Mouse (Mus musculus): ENCODE results near the gene Gpn2. TPM values are rescaled to one million over a fixed set of nuclear protein-coding genes. Genes with fewer than 3 reads are reported as not detected.

Gpn2 gene
- polyA plus RNA-seq, 1 experiment from 2014 or later, result 24.9 TPM

- ATAC-seq (ENCODE audit: insufficient number of reproducible peaks, low FRiP score, low TSS enrichment, low read depth), result no peak
- no peak overlapping the region for H3K4me2 ChIP-seq (replicated peaks)
These were observed 22.5 kb upstream of the Gpn2 start for GRCm38 (mm10) chr4:133561622-133562021.

GRCm38 (mm10) chr4:133563123-133563571 is 21.0 kb upstream of the Gpn2 start:
- Histone ChIP-seq H3K4me3 (replicated peaks) (no peak overlapping the region), H3K4me1 (no peaks in the 10 kb centered on the region), H3K27ac (replicated peaks) (no peak overlapping the region), H3K9ac (no peak overlapping the region), H3K4me2 (replicated peaks) (no peak overlapping the region), H3K27me3 (no peaks in the 10 kb centered on the region), H3K9me3 (replicated peaks) (no peaks in the 10 kb centered on the region), H3K36me3 (no peaks in the 10 kb centered on the region)
- WGBS, result 67% methylated on average over 11 of the region's 11 CpGs
- no peak for ATAC-seq (ENCODE audit: insufficient number of reproducible peaks, low FRiP score, low TSS enrichment, low read depth)

More at GRCm38 (mm10) chr4:133561622-133562021, 22.5 kb upstream of the Gpn2 start:
- Histone ChIP-seq H3K9me3 (replicated peaks) (no peaks in the 10 kb centered on the region), H3K27me3 (no peaks in the 10 kb centered on the region; the same call in 1 of the 2 replicates), H3K4me1 (no peaks in the 10 kb centered on the region), H3K36me3 (no peaks in the 10 kb centered on the region), H3K27ac (replicated peaks) (no peak overlapping the region), H3K4me3 (replicated peaks) (no peak overlapping the region), H3K9ac (no peak overlapping the region)
- WGBS, result 70% methylated on average over 4 of the region's 4 CpGs

GRCm38 (mm10) chr4:133567251-133567650 is 16.9 kb upstream of the Gpn2 start:
- Histone ChIP-seq H3K4me3 (replicated peaks) (no peak overlapping the region), H3K36me3 (no peaks in the 10 kb centered on the region), H3K4me2 (replicated peaks) (no peak overlapping the region), H3K9me3 (replicated peaks) (no peaks in the 10 kb centered on the region), H3K27ac (replicated peaks) (no peak overlapping the region), H3K27me3 (no peaks in the 10 kb centered on the region), H3K9ac (no peak overlapping the region), H3K4me1 (no peaks in the 10 kb centered on the region)
- 26% methylated on average over 8 of the region's 8 CpGs for WGBS
- no peak for ATAC-seq (ENCODE audit: insufficient number of reproducible peaks, low FRiP score, low TSS enrichment, low read depth)

- Histone ChIP-seq H3K27me3 (no peaks in the 10 kb centered on the region), H3K27ac (replicated peaks) (no peak overlapping the region), H3K36me3 (no peaks in the 10 kb centered on the region), H3K9ac (no peak overlapping the region), H3K9me3 (replicated peaks) (no peaks in the 10 kb centered on the region), H3K4me2 (replicated peaks) (no peak overlapping the region), H3K4me1 (0 out of 2 replicates have a peak, but pooled peaks cover 5% of the 10 kb centered on the region), H3K4me3 (replicated peaks) (no peak overlapping the region)
- WGBS, result 79% methylated on average over 10 of the region's 10 CpGs
- ATAC-seq (ENCODE audit: insufficient number of reproducible peaks, low FRiP score, low TSS enrichment, low read depth), result no peak
These were observed 14.7 kb upstream of the Gpn2 start for GRCm38 (mm10) chr4:133569291-133570065.

- no peak overlapping the region for H3K27ac ChIP-seq (replicated peaks)
- H3K27me3 ChIP-seq, result no peaks in the 10 kb centered on the region
- 54% methylated on average over 10 of the region's 10 CpGs for WGBS
- no peaks in the 10 kb centered on the region for H3K9me3 ChIP-seq (replicated peaks)
- H3K36me3 ChIP-seq, result no peaks in the 10 kb centered on the region
- no peak overlapping the region for H3K9ac ChIP-seq
- no peak for ATAC-seq (ENCODE audit: insufficient number of reproducible peaks, low FRiP score, low TSS enrichment, low read depth)
- peaks cover 6% of the 10 kb centered on the region; the same call in 1 of the 2 replicates for H3K4me1 ChIP-seq
- H3K4me3 ChIP-seq (replicated peaks), result no peak overlapping the region
- H3K4me2 ChIP-seq (replicated peaks), result no peak overlapping the region
These were observed 14.1 kb upstream of the Gpn2 start for GRCm38 (mm10) chr4:133570066-133570466.

- Histone ChIP-seq H3K4me2 (replicated peaks) (peak within 1 kb of the TSS; percentile 85), H3K36me3 (peaks cover 12% of the 10 kb centered on the region), H3K9me3 (replicated peaks) (no peaks in the 10 kb centered on the region), H3K27me3 (no peaks in the 10 kb centered on the region), H3K27ac (replicated peaks) (peak within 1 kb of the TSS; percentile 88), H3K9ac (peak within 1 kb of the TSS; percentile 75), H3K4me3 (replicated peaks) (peak within 1 kb of the TSS; percentile 81), H3K4me1 (peaks cover 13% of the 10 kb centered on the region)
- 5% methylated on average over 44 of the region's 44 CpGs for WGBS
- ATAC-seq (ENCODE audit: insufficient number of reproducible peaks, low FRiP score, low TSS enrichment, low read depth), result peak; percentile 92
These were observed 9.9 kb upstream of the Gpn2 start, which contains the start of gene Gpatch3 for GRCm38 (mm10) chr4:133574070-133574842. Gene Gpatch3 (plus strand): TSS chr4:133574745.

- H3K27me3 ChIP-seq, result no peaks in the 10 kb centered on the region
- H3K4me3 ChIP-seq (replicated peaks), result peak overlapping the region; percentile 81
- peak overlapping the region; percentile 88; the same call in 1 of the 2 replicates for H3K27ac ChIP-seq (replicated peaks)
- H3K9me3 ChIP-seq (replicated peaks), result no peaks in the 10 kb centered on the region
- peak; percentile 49 for ATAC-seq (ENCODE audit: insufficient number of reproducible peaks, low FRiP score, low TSS enrichment, low read depth)
- under 1% methylated on average over 41 of the region's 41 CpGs for WGBS
- H3K36me3 ChIP-seq, result peaks cover 18% of the 10 kb centered on the region
- H3K4me2 ChIP-seq (replicated peaks), result peak overlapping the region; percentile 85
- H3K9ac ChIP-seq, result peak overlapping the region; percentile 75
- peaks cover 13% of the 10 kb centered on the region for H3K4me1 ChIP-seq
These were observed 9.3 kb upstream of the Gpn2 start for GRCm38 (mm10) chr4:133574843-133575202.

- Histone ChIP-seq H3K36me3 (peaks cover 39% of the 10 kb centered on the region), H3K4me3 (replicated peaks) (no peak overlapping the region), H3K27ac (replicated peaks) (no peak overlapping the region), H3K9me3 (replicated peaks) (no peaks in the 10 kb centered on the region), H3K4me1 (peaks cover 14% of the 10 kb centered on the region), H3K9ac (no peak overlapping the region), H3K4me2 (replicated peaks) (no peak overlapping the region), H3K27me3 (no peaks in the 10 kb centered on the region)
- ATAC-seq (ENCODE audit: insufficient number of reproducible peaks, low FRiP score, low TSS enrichment, low read depth), result no peak
- 62% methylated on average over 12 of the region's 12 CpGs for WGBS
These were observed 6.2 kb upstream of the Gpn2 start for GRCm38 (mm10) chr4:133577983-133578382.

- H3K9me3 ChIP-seq (replicated peaks), result no peaks in the 10 kb centered on the region
- peaks cover 51% of the 10 kb centered on the region for H3K36me3 ChIP-seq
- H3K27ac ChIP-seq (replicated peaks), result peak overlapping the region; percentile 89
- H3K27me3 ChIP-seq, result no peaks in the 10 kb centered on the region
- peak overlapping the region; percentile 100 for H3K4me2 ChIP-seq (replicated peaks)
- peak overlapping the region; percentile 80 for H3K4me3 ChIP-seq (replicated peaks)
- WGBS, result 57% methylated on average over 6 of the region's 6 CpGs
- ATAC-seq (ENCODE audit: insufficient number of reproducible peaks, low FRiP score, low TSS enrichment, low read depth), result no peak
- peaks cover 19% of the 10 kb centered on the region for H3K4me1 ChIP-seq
- H3K9ac ChIP-seq, result peak overlapping the region; percentile 87
These were observed 488 bp upstream of the Gpn2 start for GRCm38 (mm10) chr4:133583690-133584058.

- no peaks in the 10 kb centered on the region for H3K9me3 ChIP-seq (replicated peaks)
These were observed 8.4 kb downstream of the Gpn2 start for GRCm38 (mm10) chr4:133592570-133592969.

GRCm38 (mm10) chr4:133595538-133595937 is 11.4 kb downstream of the Gpn2 start:
- peaks cover 22% of the 10 kb centered on the region for H3K4me1 ChIP-seq
- no peak overlapping the region for H3K4me2 ChIP-seq (replicated peaks)
- no peak overlapping the region for H3K9ac ChIP-seq
- H3K9me3 ChIP-seq (replicated peaks), result no peaks in the 10 kb centered on the region
- peaks cover 13% of the 10 kb centered on the region for H3K36me3 ChIP-seq
- WGBS, result 61% methylated on average over 7 of the region's 7 CpGs
- no peak overlapping the region for H3K4me3 ChIP-seq (replicated peaks)
- ATAC-seq (ENCODE audit: insufficient number of reproducible peaks, low FRiP score, low TSS enrichment, low read depth), result no peak
- peaks cover 13% of the 10 kb centered on the region for H3K27me3 ChIP-seq
- peak overlapping the region; percentile 49 for H3K27ac ChIP-seq (replicated peaks)

More at GRCm38 (mm10) chr4:133592570-133592969, 8.4 kb downstream of the Gpn2 start:
- ATAC-seq (ENCODE audit: insufficient number of reproducible peaks, low FRiP score, low TSS enrichment, low read depth), result no peak
- 27% methylated on average over 7 of the region's 7 CpGs for WGBS
- Histone ChIP-seq H3K27ac (replicated peaks) (no peak overlapping the region), H3K27me3 (no peaks in the 10 kb centered on the region), H3K4me1 (0 out of 2 replicates have a peak, but pooled peaks cover 7% of the 10 kb centered on the region), H3K9ac (no peak overlapping the region), H3K4me3 (replicated peaks) (no peak overlapping the region), H3K4me2 (replicated peaks) (no peak overlapping the region), H3K36me3 (peaks cover 43% of the 10 kb centered on the region)
